Mouse (Mus musculus) small intestine, adult 2 months (tissue): ENCODE results near the gene Paqr7. TPM values are rescaled to one million over a fixed set of nuclear protein-coding genes. Genes with fewer than 3 reads are reported as not detected.

Experiments used
- H3K27ac ChIP-seq: fragments of 200-500 bp; 2 replicates; pipeline ENCODE4 v1.5.1; 2012; ENCODE audit warnings: low read depth, low read length, control low read depth, inconsistent platforms; ENCODE audit not compliant: insufficient read depth
- H3K27me3 ChIP-seq: fragments of 200-500 bp; 2 replicates; pipeline ENCODE4 v1.6.1; 2012; ENCODE audit warnings: mild to moderate bottlenecking, moderate library complexity, low read length, inconsistent platforms; ENCODE audit not compliant: control insufficient read depth, insufficient read depth
- H3K36me3 ChIP-seq: fragments of 200-500 bp; 2 replicates; pipeline ENCODE4 v1.6.1; 2012; ENCODE audit warnings: mild to moderate bottlenecking, low read length, control low read depth, inconsistent platforms; ENCODE audit not compliant: control insufficient read depth, insufficient read depth
- H3K4me1 ChIP-seq: fragments of 200-500 bp; 2 replicates; pipeline ENCODE4 v1.6.1; 2012; ENCODE audit warnings: low read length, inconsistent platforms, mixed read lengths; ENCODE audit not compliant: control insufficient read depth, insufficient read depth, insufficient read length
- H3K4me3 ChIP-seq: fragments of 200-500 bp; 2 replicates; pipeline ENCODE4 v1.5.1; 2012; ENCODE audit warnings: low read depth, mild to moderate bottlenecking, control low read depth, inconsistent platforms, low read length, moderate library complexity
- CTCF ChIP-seq: fragments of 200-500 bp; IDR thresholded peaks from 2 replicates; pipeline ENCODE4 v1.5.1; 2012; ENCODE audit warnings: low read depth, mild to moderate bottlenecking, control low read depth, inconsistent platforms, low read length, moderate library complexity, mixed read lengths; ENCODE audit not compliant: insufficient replicate concordance, insufficient read length; ENCODE audit errors: extremely low read depth
- POLR2A ChIP-seq: fragments of 200-500 bp; IDR thresholded peaks from 2 replicates; pipeline ENCODE4 v1.6.1; 2012; ENCODE audit warnings: low read depth, mild to moderate bottlenecking, control low read depth, inconsistent platforms, low read length, moderate library complexity
- WGBS: fragments of 180-500 bp; shearing (Covaris S2); methylation state at CpG from one replicate; pipeline ENCODE4 v1.1.7; 2018; 5-methylcytosine and 5-hydroxymethylcytosine counted together
- polyA plus RNA-seq: library from polyadenylated mRNA; depleted of rRNA; stranded (reverse); fragments of >200 nt; gene quantifications from 2 replicates; pipeline ENCODE4 v1.2.3, GENCODE M21; 2012

Paqr7 gene
- polyA plus RNA-seq, 1 experiment: 31.2 TPM

DNA sequence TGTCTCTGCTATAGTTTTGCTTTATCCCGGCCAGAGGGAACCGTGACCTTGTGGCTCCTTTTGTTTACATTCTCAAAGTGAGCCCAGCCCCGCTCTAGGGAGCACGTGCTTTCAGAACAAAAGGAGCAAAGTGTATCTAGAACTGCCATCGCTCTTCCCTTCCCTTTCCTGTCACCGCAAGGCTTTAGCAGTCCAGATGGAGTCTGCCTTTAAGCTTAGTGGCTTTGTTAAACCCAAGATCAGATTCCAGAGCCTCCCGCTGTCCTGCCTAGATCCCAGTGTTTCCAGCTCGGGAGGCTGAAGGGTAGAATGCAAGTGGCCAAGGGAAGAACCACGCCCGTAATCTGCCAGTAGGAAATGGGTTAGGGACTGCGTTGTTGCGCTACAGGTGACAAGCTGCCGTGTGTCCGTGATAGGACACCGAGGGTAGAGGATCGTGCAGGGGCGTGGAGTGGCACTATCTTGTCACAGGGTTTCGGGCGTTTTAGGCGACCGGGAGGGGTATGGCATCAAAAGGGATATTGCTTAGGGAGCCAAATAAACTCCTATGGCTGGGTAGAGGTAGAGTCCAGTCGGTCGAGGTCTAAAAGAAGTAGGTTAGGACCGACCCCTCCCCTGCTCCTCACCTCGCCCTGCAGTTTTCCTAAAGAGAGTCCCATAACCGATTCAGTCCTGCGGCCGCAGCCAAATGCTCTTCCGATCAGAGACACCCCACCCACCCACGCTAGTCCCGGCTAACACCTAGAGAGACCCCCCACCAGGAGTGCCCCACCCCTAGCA lies 28.9 kb upstream of the Paqr7 start:
- 0 out of 2 replicates have a peak, but pooled peaks cover 3% of the 10 kb centered on the region for H3K36me3 ChIP-seq
- TF ChIP-seq POLR2A (no peak; the same call in 1 of the 2 replicates), CTCF (no peak)
- peaks cover 1% of the 10 kb centered on the region; the same call in 1 of the 2 replicates for H3K4me1 ChIP-seq
- WGBS: under 1% methylated on average over 31 of the region's 31 CpGs
- H3K27ac ChIP-seq: peak overlapping the region; percentile 1; the same call in 1 of the 2 replicates
- H3K27me3 ChIP-seq: no peaks in the 10 kb centered on the region
- peak overlapping the region; percentile 92 for H3K4me3 ChIP-seq

DNA sequence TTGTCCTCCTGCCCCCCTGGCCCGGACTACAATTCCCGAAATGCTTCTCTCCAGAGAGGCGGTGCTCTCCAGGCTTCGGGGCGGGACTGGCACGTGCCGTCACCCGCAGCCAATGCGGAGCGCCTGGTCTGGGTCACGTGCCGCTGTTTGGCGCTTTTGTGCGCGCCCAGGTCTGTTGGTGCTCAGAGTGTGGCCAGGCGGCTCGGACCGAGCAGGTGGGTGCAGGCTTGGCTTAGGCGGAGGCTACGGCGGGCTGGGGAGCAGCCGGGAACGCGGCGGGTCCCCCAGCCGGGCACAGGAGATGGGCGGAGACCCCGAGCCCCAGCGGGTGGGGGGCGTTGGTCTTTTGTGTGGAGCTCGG lies 28.3 kb upstream of the Paqr7 start, which contains the start of gene Stmn1:
Stmn1 (plus strand) TSS at position 106 of the 361 bp plus-strand sequence.
- Histone ChIP-seq H3K27ac (peak within 1 kb of the TSS; percentile 1; the same call in 1 of the 2 replicates), H3K4me3 (peak within 1 kb of the TSS; percentile 92), H3K4me1 (peaks cover 1% of the 10 kb centered on the region; the same call in 1 of the 2 replicates), H3K36me3 (0 out of 2 replicates have a peak, but pooled peaks cover 5% of the 10 kb centered on the region), H3K27me3 (no peaks in the 10 kb centered on the region)
- TF ChIP-seq CTCF (no peak), POLR2A (peak; percentile 97)
- under 1% methylated on average over 31 of the region's 31 CpGs for WGBS

DNA sequence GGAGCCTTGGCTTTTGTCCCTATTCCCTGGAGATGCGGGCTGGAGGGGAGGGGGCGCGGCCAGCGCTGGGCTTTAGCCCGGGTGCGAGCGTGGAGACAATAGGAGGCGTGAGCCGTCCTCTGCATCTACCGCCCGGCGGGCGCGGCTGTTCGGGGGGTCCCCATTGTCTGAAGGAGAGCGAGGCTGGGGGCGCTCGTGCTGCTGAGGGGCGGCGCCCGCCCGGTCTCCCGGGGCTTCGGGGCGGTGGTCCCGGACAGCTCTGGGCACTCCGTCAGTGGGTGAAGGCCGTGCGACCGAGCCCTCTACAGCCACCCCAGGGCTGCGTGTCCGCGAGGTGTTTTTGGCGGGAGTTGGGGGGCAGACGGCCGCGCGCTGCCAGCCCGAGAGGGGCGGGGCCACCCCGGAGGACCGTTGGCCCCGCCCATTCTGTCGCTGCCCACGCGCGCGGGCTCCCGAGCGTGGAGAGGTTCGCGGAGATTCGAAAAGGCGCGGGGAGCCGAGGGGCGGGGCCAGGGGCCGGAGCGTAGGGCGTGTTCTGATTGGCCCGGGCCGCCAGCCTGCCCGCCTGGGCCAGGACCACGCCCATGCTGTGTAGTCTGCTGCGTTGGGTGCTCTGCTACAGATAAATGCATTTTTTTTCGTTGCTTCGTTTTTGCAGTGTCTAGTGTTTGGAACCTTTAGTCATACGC lies 27.8 kb upstream of the Paqr7 start:
- WGBS: under 1% methylated on average over 68 of the region's 68 CpGs
- 0 out of 2 replicates have a peak, but pooled peaks cover 6% of the 10 kb centered on the region for H3K36me3 ChIP-seq
- peaks cover 1% of the 10 kb centered on the region; the same call in 1 of the 2 replicates for H3K4me1 ChIP-seq
- H3K27me3 ChIP-seq: no peaks in the 10 kb centered on the region
- H3K4me3 ChIP-seq: peak overlapping the region; percentile 92
- TF ChIP-seq CTCF (no peak), POLR2A (no peak; the same call in 1 of the 2 replicates)
- no peak overlapping the region; the same call in 1 of the 2 replicates for H3K27ac ChIP-seq

DNA sequence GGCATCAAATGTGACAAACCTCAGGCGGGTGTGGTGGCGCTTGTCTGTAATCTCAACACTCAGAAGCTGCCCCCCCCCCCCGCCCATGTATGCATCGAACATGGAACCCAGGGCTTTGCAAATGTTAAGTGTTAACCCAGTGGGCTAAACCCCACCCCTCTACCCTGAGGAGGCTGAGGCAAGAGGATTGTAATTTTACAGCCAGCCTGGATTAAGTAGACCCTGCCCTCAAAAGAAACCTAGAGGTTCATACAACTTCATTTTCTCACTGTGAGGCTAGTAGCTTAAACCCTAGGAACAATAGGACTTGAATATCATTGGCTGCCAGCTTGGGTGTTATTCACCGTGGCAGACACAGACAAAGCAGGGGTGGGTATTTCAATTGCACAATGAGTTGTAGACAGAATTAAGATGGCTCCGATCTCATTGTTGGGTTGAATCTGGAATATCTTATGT lies 27.1 kb upstream of the Paqr7 start:
- H3K4me3 ChIP-seq: peak overlapping the region; percentile 92; the same call in 1 of the 2 replicates
- TF ChIP-seq CTCF: no peak
- no peak for TF ChIP-seq POLR2A
- 8% methylated on average over 6 of the region's 6 CpGs for WGBS
- H3K27me3 ChIP-seq: no peaks in the 10 kb centered on the region
- H3K36me3 ChIP-seq: peaks cover 10% of the 10 kb centered on the region; the same call in 1 of the 2 replicates
- no peak overlapping the region for H3K27ac ChIP-seq
- peaks cover 1% of the 10 kb centered on the region; the same call in 1 of the 2 replicates for H3K4me1 ChIP-seq

DNA sequence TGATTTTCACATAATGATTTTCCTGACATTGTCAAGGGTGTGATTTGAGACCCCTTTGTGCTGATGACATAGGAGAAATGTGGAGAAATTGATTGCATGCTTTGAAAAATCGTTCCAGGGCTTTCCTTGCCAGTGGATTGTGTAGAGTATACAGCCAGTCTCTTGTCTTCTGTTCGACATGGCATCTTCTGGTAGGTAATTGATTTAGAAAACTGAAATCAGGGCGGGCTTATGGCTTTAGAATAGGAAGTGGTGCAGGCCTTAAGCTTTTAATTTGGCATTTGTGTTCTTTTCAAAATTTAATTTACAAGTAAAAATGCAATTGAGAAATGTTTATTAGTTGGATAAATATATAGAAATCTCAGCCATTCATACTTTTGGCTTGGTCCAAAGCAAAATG lies 26.5 kb upstream of the Paqr7 start:
- Histone ChIP-seq H3K4me1 (peaks cover 1% of the 10 kb centered on the region; the same call in 1 of the 2 replicates), H3K27me3 (no peaks in the 10 kb centered on the region), H3K36me3 (peaks cover 10% of the 10 kb centered on the region; the same call in 1 of the 2 replicates), H3K27ac (no peak overlapping the region), H3K4me3 (no peak overlapping the region)
- 52% methylated on average over 3 of the region's 3 CpGs for WGBS
- no peak for TF ChIP-seq CTCF
- no peak for TF ChIP-seq POLR2A

DNA sequence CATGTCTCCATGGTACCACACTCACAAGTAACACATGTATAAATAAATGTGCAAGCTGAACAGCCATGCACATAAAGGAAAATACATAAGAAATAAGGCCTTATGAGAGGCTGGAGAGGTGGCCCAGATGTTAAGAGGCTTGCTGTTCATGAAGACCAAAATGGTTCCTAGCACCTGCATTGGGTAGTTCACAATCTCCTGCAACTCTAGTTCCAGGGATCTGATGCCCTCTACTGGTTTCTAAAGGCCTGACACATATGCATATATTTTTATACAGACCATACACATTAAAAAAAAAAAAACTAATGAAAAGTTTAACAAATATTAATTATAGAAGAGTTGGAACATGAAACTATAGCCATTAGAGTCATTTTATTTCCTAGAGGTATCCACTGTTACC lies 25.0 kb upstream of the Paqr7 start:
- Histone ChIP-seq H3K27me3 (no peaks in the 10 kb centered on the region), H3K27ac (no peak overlapping the region), H3K36me3 (peaks cover 10% of the 10 kb centered on the region; the same call in 1 of the 2 replicates), H3K4me1 (peaks cover 1% of the 10 kb centered on the region; the same call in 1 of the 2 replicates), H3K4me3 (no peak overlapping the region)
- no peak for TF ChIP-seq CTCF
- no peak for TF ChIP-seq POLR2A

DNA sequence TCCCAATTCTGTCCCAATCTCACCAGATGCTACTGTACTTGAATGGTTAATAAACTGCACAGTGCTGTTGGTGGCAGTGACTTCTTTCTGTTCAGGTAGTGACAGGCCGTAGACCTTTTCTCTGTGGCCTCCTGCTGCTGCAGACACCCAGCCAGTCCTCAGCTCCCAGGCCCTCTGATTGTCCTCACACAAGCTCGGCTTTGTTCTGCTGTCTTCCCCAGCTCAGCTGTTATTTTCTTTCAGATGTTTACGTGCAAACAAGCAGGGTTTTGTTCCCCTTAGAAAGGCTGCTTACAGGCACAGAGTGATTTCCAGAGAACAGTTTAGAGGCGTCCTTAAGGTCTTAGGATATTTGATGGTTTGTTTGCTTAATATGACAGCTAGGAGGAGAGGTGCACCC lies 22.7 kb upstream of the Paqr7 start:
- no peaks in the 10 kb centered on the region for H3K4me1 ChIP-seq
- H3K27me3 ChIP-seq: no peaks in the 10 kb centered on the region
- H3K36me3 ChIP-seq: peaks cover 10% of the 10 kb centered on the region; the same call in 1 of the 2 replicates
- no peak overlapping the region for H3K27ac ChIP-seq
- WGBS: 89% methylated on average over 4 of the region's 4 CpGs
- H3K4me3 ChIP-seq: no peak overlapping the region
- TF ChIP-seq POLR2A (no peak), CTCF (no peak)
